Mouse (Mus musculus) heart, embryonic 15.5 days (tissue): Measurements from ENCODE around the gene Enox1. TPM values are rescaled to one million over a fixed set of nuclear protein-coding genes. Genes with fewer than 3 reads are reported as not detected.
"Not testable (repeated sequence)": the region's sequence is repeated elsewhere in the genome, so short reads cannot be mapped to it uniquely, and the experiment has no call there.

Experiments
- ATAC-seq: fragments of 200-750 bp; cut with Nextera tagmentation; replicated peaks from 2 replicates; pipeline ENCODE4 v1.8.0; 2017; ENCODE audit warnings: low read depth, moderate TSS enrichment; ENCODE audit not compliant: insufficient number of reproducible peaks, insufficient read depth, low FRiP score
- H3K27ac ChIP-seq: fragments of 300-500 bp; sonication (generic); 2 replicates; pipeline ENCODE4 v1.5.1; 2015; ENCODE audit warnings: mild to moderate bottlenecking, inconsistent platforms
- H3K27me3 ChIP-seq: fragments of 300-500 bp; sonication (generic); 2 replicates; pipeline ENCODE4 v1.6.1; 2015; ENCODE audit warnings: inconsistent platforms
- H3K36me3 ChIP-seq: fragments of 300-500 bp; sonication (generic); 2 replicates; pipeline ENCODE4 v1.6.1; 2015; ENCODE audit warnings: mild to moderate bottlenecking, inconsistent platforms
- H3K4me1 ChIP-seq: fragments of 300-500 bp; sonication (generic); replicated peaks from 2 replicates; pipeline ENCODE4 v1.6.1; 2015; ENCODE audit warnings: inconsistent platforms
- H3K4me2 ChIP-seq: fragments of 300-500 bp; sonication (generic); 2 replicates; pipeline ENCODE4 v1.6.1; 2015; ENCODE audit warnings: inconsistent platforms, mild to moderate bottlenecking, moderate library complexity
- H3K4me3 ChIP-seq: fragments of 300-500 bp; sonication (generic); 2 replicates; pipeline ENCODE4 v1.5.1; 2015; ENCODE audit warnings: mild to moderate bottlenecking, inconsistent platforms
- H3K9ac ChIP-seq: fragments of 300-500 bp; sonication (generic); 2 replicates; pipeline ENCODE4 v1.6.1; 2015; ENCODE audit warnings: mild to moderate bottlenecking, inconsistent platforms
- H3K9me3 ChIP-seq: fragments of 300-500 bp; sonication (generic); replicated peaks from 2 replicates; pipeline ENCODE4 v1.6.1; 2016; ENCODE audit warnings: inconsistent platforms
- WGBS: fragments of 180-500 bp; shearing (Covaris S2); methylation state at CpG from one replicate; pipeline ENCODE4 v1.1.7; 2015; ENCODE audit warnings: mixed read lengths; 5-methylcytosine and 5-hydroxymethylcytosine counted together
- polyA plus RNA-seq: library from polyadenylated mRNA; unstranded; fragments of >200 nt; fragmentation: Nextera tagmentation; extraction: Ambion mirVana; gene quantifications from 2 replicates; pipeline ENCODE4 v1.2.1, GENCODE M21; 2015

The Enox1 gene
- 1.7 and 2.6 TPM in 2 replicates for polyA plus RNA-seq

GRCm38 (mm10) chr14:77156222-77156910, at the start of gene Enox1:
TSS of gene Enox1 (plus strand) at chr14:77156763.
- H3K27ac ChIP-seq = no peak within 1 kb of the TSS

GRCm38 (mm10) chr14:77110622-77111021, 45.9 kb upstream of the Enox1 start:
- H3K4me3 ChIP-seq, ATAC-seq, H3K4me1 ChIP-seq, H3K9ac ChIP-seq, H3K36me3 ChIP-seq, H3K27me3 ChIP-seq, H3K27ac ChIP-seq, H3K4me2 ChIP-seq, H3K9me3 ChIP-seq: not testable (repeated sequence)
- 84% methylated on average over 5 of the region's 5 CpGs for WGBS

More at GRCm38 (mm10) chr14:77156222-77156910, at the start of gene Enox1:
- H3K4me3 ChIP-seq = peak within 1 kb of the TSS; percentile 71
- no peaks in the 10 kb centered on the region for H3K36me3 ChIP-seq
- peak within 1 kb of the TSS; percentile 100 for H3K4me2 ChIP-seq
- under 1% methylated on average over 72 of the region's 73 CpGs for WGBS
- H3K4me1 ChIP-seq = peaks cover 16% of the 10 kb centered on the region
- peak within 1 kb of the TSS; percentile 62 for H3K9ac ChIP-seq
- H3K9me3 ChIP-seq = no peaks in the 10 kb centered on the region
- peak; percentile 80 for ATAC-seq
- H3K27me3 ChIP-seq = peaks cover 41% of the 10 kb centered on the region

DNA sequence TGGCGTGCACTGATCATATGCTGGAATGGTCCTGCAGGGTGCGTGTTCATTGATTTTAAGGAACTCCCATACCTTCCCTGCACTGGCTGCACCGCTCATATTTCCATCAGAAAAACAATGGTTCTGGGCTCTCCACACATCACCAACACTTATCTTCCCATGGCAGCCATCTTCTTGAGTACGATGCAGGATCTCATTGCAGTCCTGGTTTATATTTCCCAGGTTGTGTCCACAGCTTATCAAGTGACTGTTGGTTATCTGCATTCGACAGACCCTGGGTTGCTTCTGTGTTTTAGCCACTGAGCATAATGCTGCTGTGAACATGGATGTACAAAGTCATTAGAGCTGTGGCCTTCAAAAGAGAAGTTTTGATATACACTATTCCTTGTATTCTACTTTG, 26.0 kb upstream of the Enox1 start:
- Histone ChIP-seq H3K4me3 (no peak overlapping the region), H3K9ac (no peak overlapping the region), H3K27ac (no peak overlapping the region), H3K27me3 (no peaks in the 10 kb centered on the region), H3K9me3 (no peaks in the 10 kb centered on the region), H3K36me3 (no peaks in the 10 kb centered on the region), H3K4me1 (peaks cover 5% of the 10 kb centered on the region), H3K4me2 (no peak overlapping the region)
- ATAC-seq = no peak
- WGBS = 82% methylated on average over 5 of the region's 5 CpGs

DNA sequence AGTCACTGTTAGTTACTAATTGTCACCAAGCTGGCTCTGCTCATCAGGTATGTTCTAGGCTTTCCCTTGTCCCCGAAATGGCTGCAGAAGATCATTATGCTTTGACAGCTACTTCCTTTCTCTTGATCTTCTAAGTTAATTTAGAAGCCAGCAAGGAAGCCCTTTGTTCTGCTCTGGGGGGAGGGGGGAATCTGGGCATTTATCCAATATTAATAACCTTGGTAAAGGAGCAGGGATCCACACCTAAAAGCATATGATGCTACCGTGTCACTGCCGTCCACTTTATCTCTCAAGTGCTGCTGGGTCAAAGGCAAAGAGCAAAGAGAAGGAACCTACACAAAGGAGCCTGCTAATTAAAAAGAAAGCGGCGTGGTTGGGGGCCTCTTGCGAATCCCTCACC, 19.6 kb upstream of the Enox1 start:
- no peak for ATAC-seq
- WGBS = 56% methylated on average over 6 of the region's 6 CpGs

GRCm38 (mm10) chr14:77141324-77142282, 15.0 kb upstream of the Enox1 start:
- WGBS = 29% methylated on average over 17 of the region's 17 CpGs
- H3K4me1 ChIP-seq = peaks cover 8% of the 10 kb centered on the region
- no peaks in the 10 kb centered on the region for H3K9me3 ChIP-seq
- no peak overlapping the region for H3K4me3 ChIP-seq
- no peak overlapping the region for H3K9ac ChIP-seq
- no peak for ATAC-seq
- no peaks in the 10 kb centered on the region for H3K36me3 ChIP-seq
- H3K27ac ChIP-seq = no peak overlapping the region
- H3K4me2 ChIP-seq = peak overlapping the region; percentile 38; the same call in 1 of the 2 replicates
- H3K27me3 ChIP-seq = 0 out of 2 replicates have a peak, but pooled peaks cover 4% of the 10 kb centered on the region

More for the DNA sequence above, 19.6 kb upstream of the Enox1 start:
- H3K36me3 ChIP-seq = no peaks in the 10 kb centered on the region
- H3K27ac ChIP-seq = no peak overlapping the region
- H3K9me3 ChIP-seq = no peaks in the 10 kb centered on the region
- no peak overlapping the region for H3K9ac ChIP-seq
- H3K4me1 ChIP-seq = peaks cover 9% of the 10 kb centered on the region
- H3K27me3 ChIP-seq = 0 out of 2 replicates have a peak, but pooled peaks cover 4% of the 10 kb centered on the region
- no peak overlapping the region for H3K4me3 ChIP-seq
- H3K4me2 ChIP-seq = no peak overlapping the region

GRCm38 (mm10) chr14:77145103-77145502, 11.5 kb upstream of the Enox1 start:
- 20% methylated on average over 4 of the region's 4 CpGs for WGBS
- H3K4me2 ChIP-seq = no peak overlapping the region
- H3K4me3 ChIP-seq = no peak overlapping the region
- H3K27me3 ChIP-seq = 0 out of 2 replicates have a peak, but pooled peaks cover 4% of the 10 kb centered on the region
- H3K27ac ChIP-seq = peak overlapping the region; percentile 6; the same call in 1 of the 2 replicates
- no peak overlapping the region for H3K9ac ChIP-seq
- no peak for ATAC-seq
- no peaks in the 10 kb centered on the region for H3K36me3 ChIP-seq
- peaks cover 8% of the 10 kb centered on the region for H3K4me1 ChIP-seq
- no peaks in the 10 kb centered on the region for H3K9me3 ChIP-seq

- WGBS = 88% methylated on average over 1 of the region's 1 CpGs
Observed at GRCm38 (mm10) chr14:77147635-77148034, 8.9 kb upstream of the Enox1 start.

DNA sequence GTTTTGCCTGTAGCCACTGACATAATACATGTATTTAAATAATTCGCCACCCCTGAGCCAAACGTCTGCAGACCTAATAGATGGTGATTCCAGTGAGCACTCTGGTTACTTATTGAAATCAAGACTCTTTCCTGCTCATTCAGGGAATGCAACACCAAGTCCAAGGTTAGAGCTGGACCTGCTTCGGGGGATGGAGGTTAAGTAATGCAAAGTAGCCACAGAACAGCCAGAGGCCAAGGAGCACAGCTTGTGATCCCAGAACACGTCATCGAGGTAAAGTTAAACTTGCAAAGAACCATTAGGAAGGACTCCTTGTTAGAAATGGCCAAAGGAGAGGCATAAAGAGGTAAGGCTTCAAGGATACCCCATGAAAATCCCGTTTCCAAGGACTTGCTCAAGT, 6.0 kb upstream of the Enox1 start:
- Histone ChIP-seq H3K4me2 (no peak overlapping the region), H3K4me1 (no peaks in the 10 kb centered on the region), H3K9ac (no peak overlapping the region), H3K9me3 (no peaks in the 10 kb centered on the region), H3K27me3 (peaks cover 13% of the 10 kb centered on the region), H3K4me3 (no peak overlapping the region), H3K27ac (no peak overlapping the region), H3K36me3 (no peaks in the 10 kb centered on the region)
- 75% methylated on average over 6 of the region's 6 CpGs for WGBS
- ATAC-seq = no peak

More at GRCm38 (mm10) chr14:77147635-77148034, 8.9 kb upstream of the Enox1 start:
- Histone ChIP-seq H3K27me3 (no peaks in the 10 kb centered on the region), H3K9me3 (no peaks in the 10 kb centered on the region), H3K4me1 (peaks cover 8% of the 10 kb centered on the region), H3K4me2 (no peak overlapping the region), H3K4me3 (no peak overlapping the region), H3K27ac (no peak overlapping the region), H3K36me3 (no peaks in the 10 kb centered on the region), H3K9ac (no peak overlapping the region)
- ATAC-seq = no peak

DNA sequence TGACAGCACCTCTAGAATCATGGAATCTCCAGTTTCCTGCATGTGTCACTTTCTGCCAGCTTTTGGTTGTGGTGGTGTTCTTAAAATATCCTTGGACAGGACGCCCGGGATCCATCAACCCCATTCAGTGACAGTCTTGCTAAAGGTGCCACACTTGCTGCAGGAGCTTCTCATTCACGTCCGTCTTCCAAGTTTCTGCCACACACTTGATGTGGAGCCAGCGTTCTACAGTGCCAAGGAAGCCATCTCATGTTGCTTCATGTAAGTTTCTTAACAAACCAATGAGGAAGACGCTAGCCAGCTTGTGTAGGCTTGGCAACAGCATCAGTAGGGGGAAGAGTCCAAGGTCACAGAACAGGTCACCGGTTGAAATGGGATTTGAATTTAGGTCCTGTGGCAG, 5.1 kb upstream of the Enox1 start:
- Histone ChIP-seq H3K4me1 (peaks cover 5% of the 10 kb centered on the region), H3K4me3 (no peak overlapping the region), H3K27ac (no peak overlapping the region), H3K9ac (no peak overlapping the region), H3K27me3 (peaks cover 21% of the 10 kb centered on the region), H3K4me2 (no peak overlapping the region), H3K36me3 (no peaks in the 10 kb centered on the region), H3K9me3 (no peaks in the 10 kb centered on the region)
- no peak for ATAC-seq
- WGBS = 77% methylated on average over 7 of the region's 7 CpGs

DNA sequence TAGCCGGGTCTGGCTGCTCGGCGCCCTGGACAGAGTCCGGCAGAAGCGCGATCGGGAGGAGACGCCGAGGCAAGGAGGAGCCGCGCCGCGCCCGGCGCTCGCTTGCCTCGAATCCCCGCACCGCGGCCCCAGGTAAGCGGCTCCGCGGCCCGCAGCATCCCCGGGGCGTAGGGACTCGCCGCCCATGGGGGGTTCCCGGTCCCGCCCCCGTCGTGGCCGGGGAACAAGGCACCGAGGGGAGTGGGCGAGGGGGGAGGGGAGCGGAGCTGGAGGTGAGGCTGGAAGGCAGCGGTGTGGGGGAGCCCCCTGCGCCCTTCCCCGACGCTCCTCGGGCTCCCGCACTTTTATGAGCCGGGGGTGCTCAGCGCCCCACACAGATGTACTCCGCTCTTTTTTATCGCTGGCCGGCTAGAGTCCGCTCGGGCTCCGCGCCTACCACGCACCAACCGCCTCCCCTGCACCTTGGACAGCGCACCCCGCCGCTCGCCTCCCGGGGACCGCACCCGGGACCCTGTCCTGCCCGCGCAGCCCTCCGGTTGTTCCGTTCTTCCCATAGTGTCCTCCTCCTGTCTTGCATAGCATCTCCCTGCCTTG, 445 bp downstream of the Enox1 start:
- Histone ChIP-seq H3K27me3 (peaks cover 41% of the 10 kb centered on the region), H3K27ac (no peak overlapping the region)

GRCm38 (mm10) chr14:77157505-77157911, 945 bp downstream of the Enox1 start:
- peaks cover 41% of the 10 kb centered on the region for H3K27me3 ChIP-seq
- 2% methylated on average over 31 of the region's 31 CpGs for WGBS
- peak; percentile 67 for ATAC-seq
- H3K4me3 ChIP-seq = peak overlapping the region; percentile 71
- H3K36me3 ChIP-seq = no peaks in the 10 kb centered on the region
- no peak overlapping the region for H3K27ac ChIP-seq
- peak overlapping the region; percentile 100 for H3K4me2 ChIP-seq
- H3K9me3 ChIP-seq = no peaks in the 10 kb centered on the region
- peaks cover 16% of the 10 kb centered on the region for H3K4me1 ChIP-seq
- peak overlapping the region; percentile 62 for H3K9ac ChIP-seq

More for the DNA sequence above, 445 bp downstream of the Enox1 start:
- Histone ChIP-seq H3K4me3 (peak overlapping the region; percentile 71), H3K36me3 (no peaks in the 10 kb centered on the region), H3K9ac (peak overlapping the region; percentile 62), H3K9me3 (no peaks in the 10 kb centered on the region), H3K4me2 (peak overlapping the region; percentile 100), H3K4me1 (peaks cover 16% of the 10 kb centered on the region)
- ATAC-seq = peak; percentile 65
- under 1% methylated on average over 63 of the region's 64 CpGs for WGBS
